Mouse (Mus musculus) adrenal gland, postnatal 25 days (tissue): Measurements from ENCODE around the gene Crlf1. TPM values are rescaled to one million over a fixed set of nuclear protein-coding genes. Genes with fewer than 3 reads are reported as not detected.
A peak's percentile ranks its signal among the peaks of the same experiment; 100 is the strongest.
"Not testable (repeated sequence)": the region's sequence is repeated elsewhere in the genome, so short reads cannot be mapped to it uniquely, and the experiment has no call there.

Source experiments
- DNase-seq: peaks from one replicate; pipeline ENCODE4 v3.0.0; 2021; ENCODE audit warnings: mixed read lengths
- total RNA-seq: library from RNA; stranded (reverse); gene quantifications from 2 replicates; pipeline ENCODE4 v1.2.3, GENCODE M21; 2021

Gene Crlf1
- total RNA-seq, 1 experiment from 2014 or later, result 0.18 TPM

DNA sequence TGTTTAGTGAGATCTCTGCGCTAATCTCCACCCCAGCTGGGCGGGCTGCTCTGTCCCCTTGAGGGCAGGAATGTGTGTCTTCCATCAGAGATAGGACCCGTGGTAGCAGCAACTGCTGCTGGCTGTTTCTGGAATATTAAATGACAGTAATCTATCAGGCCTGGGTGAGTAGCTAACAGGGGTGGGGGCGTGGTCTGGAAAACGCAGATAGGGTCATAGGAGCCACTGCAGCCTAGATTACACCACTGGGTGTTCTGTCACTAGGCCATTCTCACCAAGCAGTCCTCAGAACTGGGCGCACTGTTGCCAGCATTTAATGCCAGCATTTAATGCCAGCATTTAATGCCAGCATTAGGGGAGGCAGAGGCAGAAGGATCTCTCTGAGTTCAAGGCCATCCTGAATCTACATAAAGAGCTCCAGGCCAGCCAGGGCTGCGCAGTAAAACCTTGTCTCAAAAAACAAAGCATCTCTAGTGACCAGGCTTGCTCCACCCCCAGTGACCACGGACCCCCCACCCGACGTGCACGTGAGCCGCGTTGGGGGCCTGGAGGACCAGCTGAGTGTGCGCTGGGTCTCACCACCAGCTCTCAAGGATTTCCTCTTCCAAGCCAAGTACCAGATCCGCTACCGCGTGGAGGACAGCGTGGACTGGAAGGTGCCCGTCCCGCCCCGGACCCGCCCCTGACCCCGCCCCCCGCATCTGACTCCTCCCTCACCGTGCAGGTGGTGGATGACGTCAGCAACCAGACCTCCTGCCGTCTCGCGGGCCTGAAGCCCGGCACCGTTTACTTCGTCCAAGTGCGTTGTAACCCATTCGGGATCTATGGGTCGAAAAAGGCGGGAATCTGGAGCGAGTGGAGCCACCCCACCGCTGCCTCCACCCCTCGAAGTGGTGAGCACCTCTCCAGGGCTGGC is 7.7 kb downstream of the Crlf1 start:
- no peak for DNase-seq

DNA sequence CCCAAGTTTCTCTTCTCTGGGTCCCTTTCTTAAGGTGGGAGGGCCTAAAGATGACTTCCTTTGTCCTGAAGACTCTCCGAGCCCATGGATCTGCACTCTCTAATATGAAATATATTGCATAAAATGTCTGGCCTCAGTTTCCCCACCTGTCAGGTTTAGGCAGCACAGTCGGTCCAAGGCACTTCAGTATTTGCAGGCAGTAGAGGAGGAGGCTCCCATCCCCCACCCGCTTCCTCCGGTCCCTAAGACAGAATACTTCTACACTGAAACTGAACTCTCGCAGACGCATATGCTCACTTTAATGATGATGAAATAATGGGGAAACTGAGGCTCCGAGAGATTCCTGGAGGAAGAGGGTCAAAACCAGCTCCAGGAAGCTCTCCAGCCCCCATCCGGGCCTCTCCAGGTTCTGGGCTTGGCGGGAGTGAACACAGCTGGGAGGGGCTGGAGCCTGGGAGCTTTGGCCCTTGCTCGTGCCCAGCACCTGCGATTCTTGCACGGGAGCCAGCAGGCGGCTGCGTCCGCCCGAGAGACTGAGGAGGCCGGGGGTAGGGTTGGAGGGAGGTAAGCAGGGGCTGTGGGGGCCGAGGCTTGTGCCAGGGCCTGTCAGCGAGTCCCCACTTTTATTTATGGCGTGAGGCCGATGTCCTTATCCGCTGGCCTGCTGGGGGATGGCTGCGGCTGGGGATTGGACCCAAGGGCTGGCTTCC is 9.0 kb downstream of the Crlf1 start:
- DNase-seq, result no peak

DNA sequence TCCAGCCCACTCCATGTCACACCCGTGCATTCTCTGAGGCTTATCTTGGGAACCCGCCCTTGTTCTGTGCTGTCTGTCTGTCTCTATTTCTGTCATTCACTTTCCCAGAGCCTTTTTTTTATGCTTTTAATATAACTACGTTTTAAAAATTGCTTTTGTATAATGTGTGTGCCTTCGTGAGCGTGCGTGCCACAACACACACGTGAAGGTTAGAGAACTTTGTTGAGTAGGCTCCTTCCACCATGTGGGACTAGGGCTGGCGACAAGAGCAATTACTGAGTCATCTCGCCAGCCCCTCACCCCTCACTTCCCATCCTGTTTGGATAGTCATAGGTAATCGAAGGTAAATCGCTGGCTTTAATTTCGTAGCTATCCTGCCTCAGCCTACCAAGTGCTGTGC is 9.6 kb downstream of the Crlf1 start:
- no peak for DNase-seq

DNA sequence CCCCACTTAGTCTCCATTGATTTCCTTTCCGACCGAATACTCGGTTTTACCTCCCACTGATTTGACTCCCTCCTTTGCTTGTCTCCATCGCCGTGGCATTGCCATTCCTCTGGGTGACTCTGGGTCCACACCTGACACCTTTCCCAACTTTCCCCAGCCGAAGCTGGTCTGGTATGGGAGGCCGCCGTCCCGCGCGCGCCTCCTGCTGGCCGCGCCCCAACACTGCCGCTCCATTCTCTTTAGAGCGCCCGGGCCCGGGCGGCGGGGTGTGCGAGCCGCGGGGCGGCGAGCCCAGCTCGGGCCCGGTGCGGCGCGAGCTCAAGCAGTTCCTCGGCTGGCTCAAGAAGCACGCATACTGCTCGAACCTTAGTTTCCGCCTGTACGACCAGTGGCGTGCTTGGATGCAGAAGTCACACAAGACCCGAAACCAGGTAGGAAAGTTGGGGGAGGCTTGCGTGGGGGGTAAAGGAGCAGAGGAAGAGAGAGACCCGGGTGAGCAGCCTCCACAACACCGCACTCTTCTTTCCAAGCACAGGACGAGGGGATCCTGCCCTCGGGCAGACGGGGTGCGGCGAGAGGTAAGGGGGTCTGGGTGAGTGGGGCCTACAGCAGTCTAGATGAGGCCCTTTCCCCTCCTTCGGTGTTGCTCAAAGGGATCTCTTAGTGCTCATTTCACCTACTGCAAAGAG is 10.2 kb downstream of the Crlf1 start:
- peak; percentile 62 for DNase-seq

DNA sequence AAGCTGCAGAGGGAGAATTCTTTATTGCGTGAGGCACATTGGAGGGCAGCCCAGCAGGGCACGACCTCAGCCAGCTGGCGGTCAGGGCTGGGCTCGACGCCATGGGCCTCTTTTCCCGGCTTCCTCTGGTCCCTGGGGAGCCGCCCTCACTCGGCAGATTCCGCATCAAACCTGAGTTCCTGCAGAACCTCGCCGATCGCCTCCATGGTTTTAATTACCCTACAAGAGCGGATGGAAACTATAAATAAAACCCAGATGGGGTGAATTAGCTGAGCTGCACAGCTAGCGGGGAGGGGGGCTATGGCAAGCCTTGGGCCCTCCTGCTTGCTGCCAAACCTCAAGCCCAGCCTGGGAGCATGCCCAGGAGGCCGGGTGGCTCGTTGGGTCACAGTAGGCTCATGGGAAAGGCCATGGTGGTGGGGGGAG is 11.3 kb downstream of the Crlf1 start:
- peak; percentile 65 for DNase-seq

DNA sequence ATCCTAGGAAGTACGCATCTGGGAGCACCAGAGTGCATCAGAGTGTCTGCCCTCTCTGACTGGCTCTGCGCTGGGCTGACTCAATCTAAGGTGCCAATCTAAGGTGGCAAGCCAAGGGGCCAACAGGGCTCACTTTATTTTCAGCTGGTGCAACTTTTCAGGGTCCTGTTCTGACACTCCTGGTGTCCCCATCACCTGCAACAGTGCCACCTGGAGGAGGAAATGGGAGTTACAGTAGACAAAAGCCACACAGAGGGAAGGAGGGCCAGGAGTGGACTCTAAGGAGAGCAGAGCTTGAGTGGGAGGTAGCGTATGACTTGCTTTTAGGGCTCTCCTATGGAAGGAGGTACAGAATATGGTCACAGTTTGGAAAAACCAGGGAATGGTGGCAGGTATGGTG is 11.9 kb downstream of the Crlf1 start:
- DNase-seq, result peak; percentile 72

DNA sequence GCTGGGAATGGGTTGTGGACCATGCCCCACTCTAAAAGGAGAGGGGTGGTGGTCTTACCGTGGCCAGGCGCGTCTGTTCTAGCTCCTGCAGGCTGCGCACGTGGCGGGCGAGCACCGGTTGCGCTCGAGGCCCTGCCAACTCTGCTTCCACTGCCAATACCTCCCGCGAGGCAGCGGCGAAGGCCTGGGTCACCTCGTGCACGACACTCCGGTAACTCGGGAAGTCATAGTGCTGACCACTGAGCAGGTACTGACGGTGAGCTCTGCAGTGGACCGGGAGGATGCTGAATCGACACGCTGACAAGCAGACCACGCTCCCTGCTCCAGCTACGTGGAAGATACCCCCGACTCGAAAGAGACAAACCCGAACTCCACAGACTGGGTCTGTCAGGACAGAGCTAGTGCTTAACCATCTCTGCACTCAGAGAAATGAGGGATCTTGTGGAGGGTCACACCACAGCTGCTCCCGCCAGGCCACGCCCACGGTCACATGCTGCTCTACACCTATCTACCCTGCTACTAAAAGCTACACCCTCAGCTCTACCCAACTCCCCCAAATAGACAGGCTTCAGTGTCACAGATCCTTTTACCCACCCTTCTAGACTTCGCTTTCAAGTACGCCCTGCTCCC is 12.9 kb downstream of the Crlf1 start:
- DNase-seq, result peak; percentile 38

DNA sequence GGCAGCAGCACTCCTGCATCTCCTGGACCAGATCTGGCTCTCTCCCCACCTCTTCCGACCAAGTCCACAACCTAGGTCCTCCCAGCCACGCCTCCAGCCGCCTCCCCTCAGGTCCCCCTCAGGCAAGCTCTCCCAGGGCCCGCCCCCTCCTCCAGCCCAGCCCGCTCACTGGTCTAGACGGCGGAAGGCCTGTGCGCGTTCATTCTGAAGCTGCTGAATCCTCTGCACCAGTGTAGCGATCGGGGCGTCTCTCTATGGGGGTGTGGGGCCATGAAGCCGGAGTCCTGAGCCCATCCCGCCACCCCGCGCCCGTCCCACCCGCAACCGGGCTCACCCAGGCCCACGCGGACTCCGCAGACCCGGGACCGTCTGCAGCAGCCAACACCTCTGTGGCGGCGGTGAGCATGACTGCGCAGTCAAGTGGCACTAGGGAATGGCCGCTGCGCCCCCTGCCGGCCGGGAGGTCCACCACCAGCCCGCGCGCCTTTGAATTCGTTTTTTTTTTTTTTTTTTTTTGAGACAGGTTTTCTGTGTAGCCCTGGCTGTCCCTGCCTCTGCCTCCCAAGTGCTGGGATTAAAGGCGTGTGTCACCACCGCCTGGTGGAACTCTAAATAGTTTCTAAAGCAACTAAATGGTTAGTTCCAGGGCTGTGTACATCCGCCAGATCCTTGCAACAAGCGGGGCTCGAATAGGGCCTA is 13.5 kb downstream of the Crlf1 start, which contains the start of gene Rex1bd:
TSS of gene Rex1bd (minus strand) at position 425 of the 699 bp plus-strand sequence.
- peak; percentile 93 for DNase-seq

DNA sequence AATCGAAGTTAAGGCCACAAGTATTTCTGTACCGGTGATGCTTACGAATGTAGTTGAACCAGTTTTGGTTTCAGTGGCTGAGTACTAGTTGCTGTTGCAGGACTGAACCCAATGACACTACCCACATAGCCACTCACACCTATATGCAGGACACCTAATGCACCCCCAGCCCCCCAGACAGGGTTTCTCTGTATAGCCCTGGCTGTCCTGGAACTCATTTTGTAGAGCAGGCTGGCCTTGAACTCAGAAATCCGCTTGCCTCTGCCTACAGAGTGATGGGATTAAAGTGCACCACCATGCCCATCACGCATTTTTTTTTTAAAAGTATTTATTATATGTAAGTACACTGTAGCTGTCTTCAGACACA is 14.1 kb downstream of the Crlf1 start:
- DNase-seq, result no peak

DNA sequence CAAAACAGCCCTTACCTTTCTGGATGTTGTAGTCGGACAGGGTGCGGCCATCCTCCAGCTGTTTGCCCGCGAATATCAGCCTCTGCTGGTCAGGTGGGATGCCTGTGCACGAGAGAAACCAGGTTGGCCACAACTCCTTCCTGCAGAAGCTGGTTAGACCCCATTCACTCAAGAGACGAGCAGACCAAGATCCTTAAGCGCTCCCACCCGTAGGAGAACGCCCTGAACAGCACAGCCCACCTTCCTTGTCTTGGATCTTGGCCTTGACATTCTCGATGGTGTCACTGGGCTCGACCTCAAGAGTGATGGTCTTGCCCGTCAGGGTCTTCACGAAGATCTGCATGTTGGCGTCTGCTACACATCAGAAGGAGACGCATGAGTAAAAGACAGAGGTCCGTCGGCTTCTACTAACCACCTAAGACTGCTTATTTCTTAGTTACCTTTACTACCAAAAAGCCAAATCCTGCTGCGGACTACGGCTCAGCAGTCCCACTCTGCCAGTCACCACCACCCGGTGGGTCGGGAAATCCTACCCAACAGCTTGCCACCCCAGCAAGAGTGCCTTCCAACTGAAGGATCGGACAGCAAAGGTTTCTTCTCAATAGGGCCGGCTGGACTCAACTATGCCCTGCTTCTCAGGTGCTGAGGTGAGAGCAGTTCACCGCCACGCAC is 16.5 kb downstream of the Crlf1 start:
- no peak for DNase-seq

DNA sequence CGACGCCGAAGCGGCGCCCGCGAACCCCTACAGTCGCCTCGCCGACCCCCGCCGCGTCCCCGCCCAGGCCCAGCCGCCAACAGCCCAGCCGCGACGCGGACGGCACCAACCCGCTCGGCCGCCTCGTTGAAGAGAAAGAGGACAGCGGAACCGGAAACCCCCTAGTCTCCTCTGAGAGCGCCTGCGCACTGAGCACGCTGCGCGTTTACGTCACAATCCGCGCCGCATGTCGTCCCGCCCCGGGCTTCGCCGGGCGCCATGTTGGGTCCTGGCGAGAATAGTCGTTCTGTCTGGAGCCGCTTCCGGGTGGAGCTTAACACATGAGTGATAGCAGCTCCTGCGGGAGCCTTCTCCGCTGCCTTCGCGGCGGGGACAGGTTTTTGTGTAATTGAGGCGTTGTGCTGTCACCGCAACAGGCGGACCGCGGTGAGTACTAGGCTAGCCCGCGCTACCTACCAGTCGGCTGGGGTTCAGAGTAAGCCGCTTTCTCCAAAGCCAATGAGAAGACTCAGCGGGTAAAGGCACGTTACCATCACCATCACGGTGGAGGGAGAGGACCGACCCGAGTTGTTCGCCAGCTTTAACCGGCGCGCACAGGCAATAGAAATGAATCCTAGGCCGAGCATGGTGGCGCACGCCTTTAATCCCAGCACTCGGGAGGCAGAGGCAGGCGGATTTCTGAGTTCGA is 17.4 kb downstream of the Crlf1 start, which contains the start of gene Uba52:
TSS of gene Uba52 (minus strand) at position 574 of the 688 bp plus-strand sequence.
- DNase-seq, result peak; percentile 96

DNA sequence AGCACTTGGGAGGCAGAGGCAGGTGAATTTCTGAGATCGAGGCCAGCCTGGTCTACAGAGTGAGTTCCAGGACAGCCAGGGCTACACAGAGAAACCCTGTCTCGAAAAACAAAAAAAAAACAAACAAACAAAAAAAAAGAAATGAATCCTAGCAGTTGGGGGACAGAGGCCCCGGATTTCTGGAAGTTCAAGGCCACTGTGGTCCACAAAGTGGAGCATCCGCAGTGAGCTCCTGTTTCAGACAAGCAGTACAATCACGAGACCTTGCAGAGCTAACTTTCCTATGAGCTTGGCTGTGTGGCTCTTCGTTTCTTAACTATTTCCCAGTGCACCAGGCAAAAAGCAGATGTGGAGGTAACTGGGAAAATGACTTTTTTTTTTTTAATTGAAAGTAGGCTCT is 18.2 kb downstream of the Crlf1 start:
- not testable (repeated sequence) for DNase-seq

DNA sequence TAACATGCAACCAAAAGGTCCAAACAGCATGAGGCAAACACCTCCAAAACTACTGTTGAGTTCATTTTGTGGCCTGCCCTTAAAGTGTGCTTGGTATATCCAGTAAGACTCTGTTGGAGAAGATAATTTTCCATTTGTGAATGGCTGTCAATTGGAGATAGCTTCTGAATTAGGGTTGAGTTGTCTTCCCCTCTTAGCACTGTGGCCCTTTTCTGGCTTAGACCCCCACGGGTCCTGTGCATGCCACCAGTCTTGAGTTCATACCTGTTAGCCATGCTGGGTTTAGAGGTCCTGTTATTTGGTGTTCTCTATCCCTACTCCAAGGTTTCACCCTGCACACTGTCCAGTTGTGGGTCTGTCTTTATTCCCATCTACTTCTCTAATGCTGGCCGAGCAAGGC is 18.8 kb downstream of the Crlf1 start:
- DNase-seq, result no peak

DNA sequence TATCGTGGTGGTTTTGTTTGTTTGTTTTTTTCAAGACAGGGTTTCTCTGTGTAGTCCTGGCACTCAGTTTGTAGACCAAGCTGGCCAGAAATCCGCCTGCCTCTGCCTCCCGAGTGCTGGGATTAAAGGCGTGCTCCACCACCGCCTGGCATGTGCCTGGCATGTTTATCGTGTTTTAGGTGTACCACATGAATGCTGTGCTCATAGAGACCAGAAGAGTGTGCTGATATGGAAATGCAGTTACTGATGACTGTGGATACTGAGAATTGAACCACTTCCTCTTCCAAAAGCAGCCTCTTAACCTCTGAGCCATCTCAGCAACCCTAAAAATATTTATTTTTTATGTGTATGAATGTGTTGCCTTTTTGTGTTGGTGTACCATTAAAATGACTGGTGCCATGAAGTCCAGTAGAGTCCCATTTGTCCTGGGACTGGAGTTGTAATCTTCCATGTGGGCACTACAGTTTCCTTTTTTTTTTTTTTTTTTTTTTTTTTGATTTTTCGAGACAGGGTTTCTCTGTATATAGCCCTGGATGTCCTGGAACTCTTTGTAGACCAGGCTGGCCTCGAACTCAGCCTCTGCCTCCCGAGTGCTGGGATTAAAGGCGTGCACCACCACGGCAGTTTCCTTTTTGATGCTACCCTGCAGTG is 19.4 kb downstream of the Crlf1 start:
- DNase-seq, result no peak

DNA sequence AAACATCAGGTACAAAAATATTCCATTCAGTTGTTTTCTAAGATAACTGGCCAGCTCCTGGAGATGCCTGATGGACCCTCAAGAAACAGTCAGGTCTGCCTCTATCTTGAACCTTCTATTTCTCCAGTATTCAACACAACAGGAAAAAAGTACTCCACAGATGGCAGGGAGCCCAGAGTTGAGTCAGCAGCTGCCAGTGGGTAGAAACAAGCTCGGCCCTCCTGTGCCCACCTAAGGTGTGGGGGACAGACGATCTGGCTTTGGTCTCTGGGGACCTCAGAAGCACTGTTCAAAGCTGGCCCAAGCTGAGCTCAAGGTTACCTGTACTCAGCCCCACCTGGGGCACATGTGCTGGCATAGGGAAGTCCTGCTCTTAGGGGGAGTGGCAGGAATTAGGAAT is 20.5 kb downstream of the Crlf1 start:
- peak; percentile 83 for DNase-seq

DNA sequence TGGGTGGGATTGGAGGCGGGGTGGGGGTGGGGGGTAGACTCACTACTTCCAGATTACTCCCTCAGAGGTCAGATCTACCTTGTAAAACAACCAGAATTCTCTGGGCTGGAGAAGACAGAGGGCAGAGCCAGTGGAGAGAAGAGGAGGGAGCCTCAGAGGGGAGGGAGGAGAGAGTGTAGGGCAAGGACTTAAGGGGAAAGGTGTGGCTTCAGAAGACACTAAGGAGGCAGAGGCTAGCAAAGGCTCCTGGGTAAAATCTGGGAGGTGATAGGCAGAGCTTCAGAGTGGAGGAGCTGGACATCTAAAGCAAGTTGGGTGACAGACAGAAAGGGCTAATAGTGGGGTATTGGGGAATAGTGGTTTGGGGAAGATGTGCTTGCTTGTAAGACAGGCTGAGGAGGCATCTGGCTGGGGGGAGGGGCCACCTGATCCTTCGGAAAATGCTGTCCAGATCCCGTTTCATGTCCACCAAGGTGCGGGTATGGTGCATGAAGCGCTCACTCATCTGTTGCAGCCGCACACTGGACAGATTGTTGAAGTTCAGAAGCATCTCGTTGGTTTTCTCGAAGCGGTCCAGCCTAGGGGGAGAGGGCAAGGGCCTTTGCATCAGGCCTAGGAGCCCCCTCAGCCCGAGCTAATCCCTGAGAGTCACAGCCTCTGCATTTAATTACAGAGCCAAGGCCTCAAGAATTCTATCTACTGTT is 25.1 kb downstream of the Crlf1 start:
- no peak for DNase-seq

DNA sequence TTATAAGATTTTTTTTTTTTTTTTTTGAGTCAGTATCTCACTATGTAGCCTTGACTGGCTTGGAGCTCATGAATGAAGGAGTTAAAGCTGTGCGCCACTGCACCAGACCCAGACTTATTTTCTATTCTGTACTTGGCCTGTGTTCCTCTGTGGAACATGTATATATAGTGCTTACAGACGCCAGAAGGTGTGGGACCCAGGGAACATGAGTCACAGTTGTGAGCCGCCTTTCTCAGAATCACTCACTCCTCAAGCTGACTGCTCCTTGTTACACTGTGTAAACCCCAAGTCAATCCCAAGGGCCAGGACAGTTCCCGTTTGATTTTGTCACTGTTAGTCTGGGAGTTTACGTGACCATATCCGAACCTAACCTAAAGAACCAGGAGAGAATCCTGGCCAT is 26.1 kb downstream of the Crlf1 start:
- no peak for DNase-seq

DNA sequence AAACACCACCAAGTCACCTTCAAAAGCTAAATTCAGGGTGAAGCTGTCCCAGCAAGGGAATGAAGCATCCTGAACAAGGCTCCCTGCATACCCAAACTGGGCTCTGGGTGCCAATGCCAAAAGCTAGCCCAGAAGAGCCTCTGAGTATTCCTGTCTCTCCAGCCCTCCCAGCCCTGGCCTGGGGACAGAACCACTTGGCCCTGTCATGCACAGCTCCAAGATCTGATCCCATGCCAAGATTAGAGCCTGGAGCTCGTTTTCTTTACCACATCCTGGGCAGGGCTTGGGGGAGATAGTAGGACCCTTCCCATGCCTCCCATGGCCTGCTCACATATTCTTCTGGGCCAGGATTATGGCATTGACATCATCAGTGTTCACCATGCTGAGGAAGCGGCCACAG is 26.6 kb downstream of the Crlf1 start:
- DNase-seq, result no peak
